ENCODE assay signal across 1 mouse cellular context in the genomic region with DNA sequence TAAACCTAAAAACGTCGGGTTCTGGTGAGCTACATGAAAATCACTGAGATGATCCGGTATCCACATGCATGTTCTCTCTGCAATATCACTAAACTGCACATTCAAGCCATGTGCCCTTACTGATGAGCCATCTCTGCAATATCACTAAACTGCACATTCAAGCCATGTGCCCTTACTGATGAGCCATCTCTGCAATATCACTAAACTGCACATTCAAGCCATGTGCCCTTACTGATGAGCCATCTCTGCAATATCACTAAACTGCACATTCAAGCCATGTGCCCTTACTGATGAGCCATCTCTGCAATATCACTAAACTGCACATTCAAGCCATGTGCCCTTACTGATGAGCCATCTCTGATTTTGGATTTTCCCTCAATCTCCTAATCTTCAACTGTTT. TPM values are rescaled to one million over a fixed set of nuclear protein-coding genes. Genes with fewer than 3 reads are reported as not detected.
"Had no signal": no experiment of that assay in that cellular context is flagged by ENCODE, and none has a peak within 500 bp of the region (broad histone marks: within the 10 kb centered on the region; RNA-seq: fewer than 3 reads in every experiment).

No protein-coding gene starts in this region.

RNA-seq across cellular contexts. Expression of gene 1810010H24Rik, which starts 34.2 kb away (rescaled TPM):
- total RNA-seq: hematopoietic stem cell, adult 5-6 weeks had no signal
